Mouse (Mus musculus) kidney, embryonic 15.5 days (tissue): ENCODE data around the gene Moap1. TPM values are rescaled to one million over a fixed set of nuclear protein-coding genes. Genes with fewer than 3 reads are reported as not detected.

ENCODE experiments used
- ATAC-seq: fragments of 200-750 bp; cut with Nextera tagmentation; replicated peaks from 2 replicates; pipeline ENCODE4 v1.8.0; 2017; ENCODE audit warnings: moderate TSS enrichment; ENCODE audit not compliant: low FRiP score
- H3K27ac ChIP-seq: fragments of 300-500 bp; sonication (generic); 2 replicates; pipeline ENCODE4 v1.5.1; 2015; ENCODE audit warnings: mild to moderate bottlenecking, inconsistent platforms
- H3K27me3 ChIP-seq: fragments of 300-500 bp; sonication (generic); 2 replicates; pipeline ENCODE4 v1.6.1; 2015; ENCODE audit warnings: inconsistent platforms
- H3K36me3 ChIP-seq: fragments of 300-500 bp; sonication (generic); 2 replicates; pipeline ENCODE4 v1.6.1; 2015; ENCODE audit warnings: inconsistent platforms
- H3K4me1 ChIP-seq: fragments of 300-500 bp; sonication (generic); 2 replicates; pipeline ENCODE4 v1.6.1; 2015; ENCODE audit warnings: inconsistent platforms
- H3K4me2 ChIP-seq: fragments of 300-500 bp; sonication (generic); 2 replicates; pipeline ENCODE4 v1.6.1; 2015; ENCODE audit warnings: moderate library complexity, mild to moderate bottlenecking, inconsistent platforms
- H3K4me3 ChIP-seq: fragments of 300-500 bp; sonication (generic); replicated peaks from 2 replicates; pipeline ENCODE4 v1.5.1; 2015; ENCODE audit warnings: mild to moderate bottlenecking, inconsistent platforms
- H3K9ac ChIP-seq: fragments of 300-500 bp; sonication (generic); 2 replicates; pipeline ENCODE4 v1.6.1; 2015; ENCODE audit warnings: mild to moderate bottlenecking, inconsistent platforms
- H3K9me3 ChIP-seq: fragments of 300-500 bp; sonication (generic); replicated peaks from 2 replicates; pipeline ENCODE4 v1.6.1; 2016; ENCODE audit warnings: inconsistent platforms
- WGBS: fragments of 180-500 bp; shearing (Covaris S2); methylation state at CpG from one replicate; pipeline ENCODE4 v1.1.7; 2015; ENCODE audit warnings: mixed read lengths; 5-methylcytosine and 5-hydroxymethylcytosine counted together
- polyA plus RNA-seq: library from polyadenylated mRNA; unstranded; fragments of >200 nt; fragmentation: Nextera tagmentation; extraction: Ambion mirVana; gene quantifications from 2 replicates; pipeline ENCODE4 v1.2.1, GENCODE M21; 2015

The Moap1 gene
- polyA plus RNA-seq, 1 experiment from 2014 or later, result 24.5 TPM

GRCm38 (mm10) chr12:102733381-102733780 is 10.1 kb downstream of the Moap1 start:
- Histone ChIP-seq H3K27ac (no peak overlapping the region), H3K9ac (no peak overlapping the region), H3K4me2 (no peak overlapping the region), H3K27me3 (no peaks in the 10 kb centered on the region), H3K36me3 (no peaks in the 10 kb centered on the region), H3K4me3 (no peak overlapping the region), H3K9me3 (no peaks in the 10 kb centered on the region), H3K4me1 (peaks cover 24% of the 10 kb centered on the region)
- ATAC-seq, result no peak
- 8% methylated on average over 5 of the region's 5 CpGs for WGBS

GRCm38 (mm10) chr12:102730798-102731619 is 12.5 kb downstream of the Moap1 start:
- peak overlapping the region; percentile 23 for H3K4me3 ChIP-seq
- H3K4me1 ChIP-seq, result peaks cover 24% of the 10 kb centered on the region

GRCm38 (mm10) chr12:102729855-102730797 is 13.3 kb downstream of the Moap1 start:
- Histone ChIP-seq H3K4me2 (peak overlapping the region; percentile 57), H3K27ac (peak overlapping the region; percentile 92), H3K4me3 (peak overlapping the region; percentile 23), H3K36me3 (no peaks in the 10 kb centered on the region), H3K4me1 (peaks cover 24% of the 10 kb centered on the region), H3K27me3 (no peaks in the 10 kb centered on the region), H3K9me3 (no peaks in the 10 kb centered on the region), H3K9ac (no peak overlapping the region)
- 30% methylated on average over 26 of the region's 26 CpGs for WGBS
- ATAC-seq, result peak; percentile 98

More at GRCm38 (mm10) chr12:102730798-102731619, 12.5 kb downstream of the Moap1 start:
- Histone ChIP-seq H3K36me3 (no peaks in the 10 kb centered on the region), H3K27ac (peak overlapping the region; percentile 92), H3K9ac (no peak overlapping the region), H3K27me3 (no peaks in the 10 kb centered on the region), H3K9me3 (no peaks in the 10 kb centered on the region), H3K4me2 (peak overlapping the region; percentile 57)
- peak; percentile 59 for ATAC-seq
- 14% methylated on average over 16 of the region's 16 CpGs for WGBS

- Histone ChIP-seq H3K27ac (no peak overlapping the region), H3K9ac (no peak overlapping the region), H3K4me2 (no peak overlapping the region), H3K4me3 (no peak overlapping the region), H3K27me3 (no peaks in the 10 kb centered on the region), H3K9me3 (no peaks in the 10 kb centered on the region), H3K36me3 (no peaks in the 10 kb centered on the region), H3K4me1 (peaks cover 20% of the 10 kb centered on the region)
- no peak for ATAC-seq
- WGBS, result 64% methylated on average over 7 of the region's 7 CpGs
Observed at GRCm38 (mm10) chr12:102725761-102726175, 17.7 kb downstream of the Moap1 start.

GRCm38 (mm10) chr12:102725146-102725545 is 18.3 kb downstream of the Moap1 start:
- ATAC-seq, result no peak
- Histone ChIP-seq H3K9me3 (no peaks in the 10 kb centered on the region), H3K4me1 (peaks cover 15% of the 10 kb centered on the region), H3K27ac (no peak overlapping the region), H3K36me3 (no peaks in the 10 kb centered on the region), H3K27me3 (no peaks in the 10 kb centered on the region), H3K4me3 (no peak overlapping the region), H3K9ac (no peak overlapping the region), H3K4me2 (no peak overlapping the region)
- WGBS, result 93% methylated on average over 6 of the region's 6 CpGs

GRCm38 (mm10) chr12:102723861-102724260 is 19.6 kb downstream of the Moap1 start:
- no peak for ATAC-seq
- no peak overlapping the region for H3K9ac ChIP-seq
- no peak overlapping the region for H3K4me2 ChIP-seq
- H3K27ac ChIP-seq, result no peak overlapping the region
- no peaks in the 10 kb centered on the region for H3K36me3 ChIP-seq
- peaks cover 19% of the 10 kb centered on the region for H3K4me1 ChIP-seq
- H3K4me3 ChIP-seq, result no peak overlapping the region
- 66% methylated on average over 6 of the region's 6 CpGs for WGBS
- H3K27me3 ChIP-seq, result no peaks in the 10 kb centered on the region
- H3K9me3 ChIP-seq, result no peaks in the 10 kb centered on the region

- H3K27me3 ChIP-seq, result no peaks in the 10 kb centered on the region
- peak; percentile 48; the same call in 1 of the 2 replicates for ATAC-seq
- H3K36me3 ChIP-seq, result no peaks in the 10 kb centered on the region
- no peaks in the 10 kb centered on the region for H3K9me3 ChIP-seq
- 56% methylated on average over 8 of the region's 8 CpGs for WGBS
- peak overlapping the region; percentile 47; the same call in 1 of the 2 replicates for H3K27ac ChIP-seq
- no peak overlapping the region for H3K4me2 ChIP-seq
- H3K9ac ChIP-seq, result no peak overlapping the region
- H3K4me1 ChIP-seq, result peaks cover 19% of the 10 kb centered on the region
- H3K4me3 ChIP-seq, result no peak overlapping the region
Observed at GRCm38 (mm10) chr12:102722966-102723365, 20.5 kb downstream of the Moap1 start.

- 27% methylated on average over 11 of the region's 11 CpGs for WGBS
- peak; percentile 83 for ATAC-seq
- H3K4me2 ChIP-seq, result peak overlapping the region; percentile 34; the same call in 1 of the 2 replicates
Observed at GRCm38 (mm10) chr12:102722451-102722850, 21.0 kb downstream of the Moap1 start.

GRCm38 (mm10) chr12:102719552-102720315 is 23.7 kb downstream of the Moap1 start:
- 35% methylated on average over 13 of the region's 13 CpGs for WGBS
- H3K27me3 ChIP-seq, result no peaks in the 10 kb centered on the region
- peaks cover 19% of the 10 kb centered on the region for H3K4me1 ChIP-seq
- H3K9me3 ChIP-seq, result no peaks in the 10 kb centered on the region
- 0 out of 2 replicates have a peak overlapping the region, but pooled peaks have one; percentile 23 for H3K4me2 ChIP-seq
- H3K9ac ChIP-seq, result no peak overlapping the region
- no peak overlapping the region for H3K27ac ChIP-seq
- H3K4me3 ChIP-seq, result no peak overlapping the region
- peak; percentile 60 for ATAC-seq
- no peaks in the 10 kb centered on the region for H3K36me3 ChIP-seq

More at GRCm38 (mm10) chr12:102722451-102722850, 21.0 kb downstream of the Moap1 start:
- no peaks in the 10 kb centered on the region for H3K9me3 ChIP-seq
- H3K4me1 ChIP-seq, result peaks cover 19% of the 10 kb centered on the region
- no peaks in the 10 kb centered on the region for H3K27me3 ChIP-seq
- peak overlapping the region; percentile 47; the same call in 1 of the 2 replicates for H3K27ac ChIP-seq
- no peak overlapping the region for H3K9ac ChIP-seq
- H3K4me3 ChIP-seq, result no peak overlapping the region
- H3K36me3 ChIP-seq, result no peaks in the 10 kb centered on the region

- Histone ChIP-seq H3K4me1 (peaks cover 10% of the 10 kb centered on the region), H3K4me3 (no peak overlapping the region), H3K27ac (no peak overlapping the region), H3K9ac (no peak overlapping the region), H3K36me3 (no peaks in the 10 kb centered on the region), H3K9me3 (no peaks in the 10 kb centered on the region), H3K4me2 (no peak overlapping the region), H3K27me3 (no peaks in the 10 kb centered on the region)
- no peak for ATAC-seq
- 87% methylated on average over 10 of the region's 10 CpGs for WGBS
Observed at GRCm38 (mm10) chr12:102714654-102715395, 28.6 kb downstream of the Moap1 start.

GRCm38 (mm10) chr12:102714116-102714515 is 29.3 kb downstream of the Moap1 start:
- 57% methylated on average over 2 of the region's 2 CpGs for WGBS
- Histone ChIP-seq H3K27me3 (no peaks in the 10 kb centered on the region), H3K9me3 (no peaks in the 10 kb centered on the region), H3K36me3 (no peaks in the 10 kb centered on the region), H3K4me1 (peaks cover 3% of the 10 kb centered on the region; the same call in 1 of the 2 replicates), H3K4me2 (no peak overlapping the region), H3K4me3 (no peak overlapping the region), H3K27ac (no peak overlapping the region), H3K9ac (no peak overlapping the region)
- ATAC-seq, result no peak
